Mouse (Mus musculus) bone marrow macrophage, adult 2 months (primary cell): ENCODE measurements at regions not wholly inside any gene's neighbourhood (a gene's known extent, or its start where the extent isn't known, plus 50 kb on each side); places are given as distances from the start of the nearest gene placed in this dataset.

Experiments used
- CTCF ChIP-seq: IDR thresholded peaks from 2 replicates; pipeline ENCODE4 v1.5.1; 2012; ENCODE audit warnings: low read depth, mild to moderate bottlenecking, low read length, moderate library complexity
- POLR2A ChIP-seq: IDR thresholded peaks from 2 replicates; pipeline ENCODE4 v1.6.1; 2012; ENCODE audit warnings: mild to moderate bottlenecking, low read depth, low read length, borderline replicate concordance

GRCm38 (mm10) chr2:159356503-159356902 lies 561.9 kb downstream of the Dhx35 start:
- no peak for TF ChIP-seq CTCF
- TF ChIP-seq POLR2A: no peak
